Mouse (Mus musculus): ENCODE measurements at regions not wholly inside any gene's neighbourhood (a gene's known extent, or its start where the extent isn't known, plus 50 kb on each side); places are given as distances from the start of the nearest gene placed in this dataset.

- no peak overlapping the region for H3K4me2 ChIP-seq (ENCODE audit: low read depth)
- no peak overlapping the region for H3K9ac ChIP-seq (replicated peaks)
- no peak overlapping the region for H3K27ac ChIP-seq
- WGBS (ENCODE audit: insufficient replicate concordance) = 54% methylated on average over 4 of the region's 4 CpGs
- TF ChIP-seq EP300 (IDR thresholded peaks at IDR 0.05; ENCODE audit: low read depth) (no peak), CTCF (IDR thresholded peaks at IDR 0.05; ENCODE audit: low read depth) (no peak)
- H3K4me3 ChIP-seq (ENCODE audit: insufficient read depth in 1 of 2, low read depth in 2 of 2, low read length in 2 of 2) = no peak overlapping the region
- no peaks in the 10 kb centered on the region for H3K9me3 ChIP-seq (ENCODE audit: control insufficient read depth, low read length)
- no peaks in the 10 kb centered on the region for H3K36me3 ChIP-seq (replicated peaks; ENCODE audit: control insufficient read depth, insufficient read depth, low read depth)
- DNase-seq (ENCODE audit: low read depth in 3 of 3, low spot score in 3 of 3) = no peak
- H3K27me3 ChIP-seq (ENCODE audit: control insufficient read depth, insufficient read depth, low read length) = no peaks in the 10 kb centered on the region
- no peak for ATAC-seq (ENCODE audit: insufficient read depth)
- no peaks in the 10 kb centered on the region for H3K4me1 ChIP-seq (replicated peaks; ENCODE audit: control insufficient read depth in 2 of 2, insufficient read depth in 2 of 2, low read length in 1 of 2)
Measured at GRCm38 (mm10) chr3:19747361-19747760, 118.9 kb upstream of the 1700064H15Rik start.

DNA sequence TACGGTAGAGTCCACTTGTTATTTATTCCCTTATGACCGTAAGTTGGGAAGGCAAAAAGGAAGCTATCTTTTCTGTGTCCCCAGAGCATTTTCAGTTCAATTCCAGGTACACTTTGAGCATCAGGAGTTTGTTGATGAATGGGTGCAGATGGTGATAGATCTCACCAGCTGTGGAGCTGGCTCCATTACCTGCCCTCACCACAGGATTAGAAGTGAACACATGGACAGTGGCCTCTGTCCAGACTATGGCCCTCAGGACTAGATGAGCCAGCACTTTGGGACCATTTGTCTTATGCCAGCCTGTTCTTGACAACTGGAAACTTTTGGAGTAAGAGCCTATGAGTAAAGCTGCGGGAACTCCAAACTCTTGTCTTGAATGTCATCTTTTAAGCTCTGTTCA is 123.5 kb upstream of the 1700064H15Rik start:
- H3K4me2 ChIP-seq (ENCODE audit: low read depth) = no peak overlapping the region

DNA sequence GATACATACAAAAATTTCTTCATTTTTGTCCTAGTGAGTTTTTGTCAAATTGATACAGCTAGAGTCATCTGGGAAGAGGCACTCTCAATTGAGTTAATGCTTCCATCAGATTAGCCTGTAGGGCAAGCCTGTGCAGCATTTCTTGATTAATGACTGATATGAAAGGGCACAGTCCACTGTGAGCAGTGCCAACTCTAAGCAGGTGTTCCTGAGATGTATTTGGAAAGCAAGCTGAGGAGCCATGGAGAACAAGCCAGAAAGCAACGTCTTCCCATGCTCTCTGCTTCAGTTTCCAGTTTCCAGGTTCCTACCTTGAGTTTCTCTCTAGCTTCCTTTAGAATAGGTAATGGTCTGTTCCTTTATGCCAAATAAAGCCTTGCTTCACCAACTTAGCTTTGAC is 125.5 kb upstream of the 1700064H15Rik start:
- Histone ChIP-seq H3K36me3 (replicated peaks; ENCODE audit: control insufficient read depth, insufficient read depth, low read depth) (no peaks in the 10 kb centered on the region), H3K4me3 (ENCODE audit: insufficient read depth in 1 of 2, low read depth in 2 of 2, low read length in 2 of 2) (no peak overlapping the region), H3K9ac (replicated peaks) (no peak overlapping the region), H3K9me3 (ENCODE audit: control insufficient read depth, low read length) (no peaks in the 10 kb centered on the region), H3K4me2 (ENCODE audit: low read depth) (no peak overlapping the region), H3K4me1 (replicated peaks; ENCODE audit: control insufficient read depth in 2 of 2, insufficient read depth in 2 of 2, low read length in 1 of 2) (no peaks in the 10 kb centered on the region), H3K27ac (no peak overlapping the region), H3K27me3 (ENCODE audit: control insufficient read depth, insufficient read depth, low read length) (no peaks in the 10 kb centered on the region)
- no peak for DNase-seq (ENCODE audit: low read depth in 3 of 3, low spot score in 3 of 3)
- WGBS (ENCODE audit: insufficient replicate concordance) = 42% methylated on average over 1 of the region's 1 CpGs
- TF ChIP-seq CTCF (IDR thresholded peaks at IDR 0.05; ENCODE audit: low read depth) (no peak), EP300 (IDR thresholded peaks at IDR 0.05; ENCODE audit: low read depth) (no peak)
- no peak for ATAC-seq (ENCODE audit: insufficient read depth)

More for the DNA sequence above, 123.5 kb upstream of the 1700064H15Rik start:
- H3K36me3 ChIP-seq (replicated peaks; ENCODE audit: control insufficient read depth, insufficient read depth, low read depth) = no peaks in the 10 kb centered on the region
- no peaks in the 10 kb centered on the region for H3K9me3 ChIP-seq (ENCODE audit: control insufficient read depth, low read length)
- DNase-seq (ENCODE audit: low read depth in 3 of 3, low spot score in 3 of 3) (no peak), ATAC-seq (ENCODE audit: insufficient read depth) (no peak)
- no peak overlapping the region for H3K4me3 ChIP-seq (ENCODE audit: insufficient read depth in 1 of 2, low read depth in 2 of 2, low read length in 2 of 2)
- no peak overlapping the region for H3K27ac ChIP-seq
- H3K4me1 ChIP-seq (replicated peaks; ENCODE audit: control insufficient read depth in 2 of 2, insufficient read depth in 2 of 2, low read length in 1 of 2) = no peaks in the 10 kb centered on the region
- WGBS (ENCODE audit: insufficient replicate concordance) = 63% methylated on average over 3 of the region's 3 CpGs
- no peak overlapping the region for H3K9ac ChIP-seq (replicated peaks)
- H3K27me3 ChIP-seq (ENCODE audit: control insufficient read depth, insufficient read depth, low read length) = no peaks in the 10 kb centered on the region
- TF ChIP-seq CTCF (IDR thresholded peaks at IDR 0.05; ENCODE audit: low read depth) (no peak), EP300 (IDR thresholded peaks at IDR 0.05; ENCODE audit: low read depth) (no peak)

- DNase-seq (ENCODE audit: low read depth in 3 of 3, low spot score in 3 of 3) (no peak), ATAC-seq (ENCODE audit: insufficient read depth) (no peak)
- Histone ChIP-seq H3K4me2 (ENCODE audit: low read depth) (no peak overlapping the region), H3K4me3 (ENCODE audit: insufficient read depth in 1 of 2, low read depth in 2 of 2, low read length in 2 of 2) (no peak overlapping the region), H3K36me3 (replicated peaks; ENCODE audit: control insufficient read depth, insufficient read depth, low read depth) (no peaks in the 10 kb centered on the region), H3K9ac (replicated peaks) (no peak overlapping the region), H3K27me3 (ENCODE audit: control insufficient read depth, insufficient read depth, low read length) (no peaks in the 10 kb centered on the region), H3K27ac (no peak overlapping the region), H3K4me1 (replicated peaks; ENCODE audit: control insufficient read depth in 2 of 2, insufficient read depth in 2 of 2, low read length in 1 of 2) (no peaks in the 10 kb centered on the region), H3K9me3 (ENCODE audit: control insufficient read depth, low read length) (no peaks in the 10 kb centered on the region)
- WGBS (ENCODE audit: insufficient replicate concordance) = 41% methylated on average over 2 of the region's 2 CpGs
- TF ChIP-seq CTCF (IDR thresholded peaks at IDR 0.05; ENCODE audit: low read depth) (no peak), EP300 (IDR thresholded peaks at IDR 0.05; ENCODE audit: low read depth) (no peak)
Measured at GRCm38 (mm10) chr3:19754636-19755035, 126.2 kb upstream of the 1700064H15Rik start.

DNA sequence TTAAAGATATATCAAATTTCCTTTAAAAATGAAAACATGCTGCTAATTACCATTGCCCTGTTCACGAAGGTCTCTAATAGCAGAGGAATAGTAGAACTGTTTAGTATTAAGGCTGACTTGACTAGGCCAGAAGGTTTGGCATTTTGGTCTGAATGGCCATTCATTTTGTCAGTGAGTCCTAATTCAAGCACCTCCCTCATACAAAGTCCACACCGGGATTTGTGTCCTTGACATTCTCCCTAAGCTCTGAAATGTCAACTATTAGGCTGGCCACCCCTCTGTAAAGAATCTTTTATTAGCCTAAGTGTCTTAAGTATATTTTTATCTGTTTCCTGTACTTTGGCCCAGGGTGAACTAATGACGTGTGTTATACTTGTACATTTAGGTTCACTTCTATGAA is 126.7 kb upstream of the 1700064H15Rik start:
- Histone ChIP-seq H3K9ac (replicated peaks) (no peak overlapping the region), H3K9me3 (ENCODE audit: control insufficient read depth, low read length) (no peaks in the 10 kb centered on the region), H3K4me2 (ENCODE audit: low read depth) (no peak overlapping the region), H3K4me1 (replicated peaks; ENCODE audit: control insufficient read depth in 2 of 2, insufficient read depth in 2 of 2, low read length in 1 of 2) (no peaks in the 10 kb centered on the region), H3K36me3 (replicated peaks; ENCODE audit: control insufficient read depth, insufficient read depth, low read depth) (no peaks in the 10 kb centered on the region), H3K27ac (no peak overlapping the region), H3K27me3 (ENCODE audit: control insufficient read depth, insufficient read depth, low read length) (no peaks in the 10 kb centered on the region), H3K4me3 (ENCODE audit: insufficient read depth in 1 of 2, low read depth in 2 of 2, low read length in 2 of 2) (no peak overlapping the region)
- WGBS (ENCODE audit: insufficient replicate concordance) = 56% methylated on average over 3 of the region's 3 CpGs
- ATAC-seq (ENCODE audit: insufficient read depth) (no peak), DNase-seq (ENCODE audit: low read depth in 3 of 3, low spot score in 3 of 3) (no peak)
- TF ChIP-seq CTCF (IDR thresholded peaks at IDR 0.05; ENCODE audit: low read depth) = no peak
- no peak for TF ChIP-seq EP300 (IDR thresholded peaks at IDR 0.05; ENCODE audit: low read depth)

All from liver, embryonic 14.5 days (tissue).